Mouse (Mus musculus) kidney, postnatal 0 days (tissue): Measurements from ENCODE around the gene Nprl3. TPM values are rescaled to one million over a fixed set of nuclear protein-coding genes. Genes with fewer than 3 reads are reported as not detected.
A peak's percentile ranks its signal among the peaks of the same experiment; 100 is the strongest.

Experiments used
- ATAC-seq: fragments of 200-750 bp; cut with Nextera tagmentation; replicated peaks from 2 replicates; pipeline ENCODE4 v1.8.0; 2017; ENCODE audit warnings: low read depth, moderate number of reproducible peaks, moderate TSS enrichment, moderate library complexity; ENCODE audit not compliant: low FRiP score
- DNase-seq: peaks from one replicate; pipeline ENCODE4 v3.0.0-alpha.2; 2016; ENCODE audit warnings: low spot score
- H3K27ac ChIP-seq: fragments of 300-500 bp; sonication (generic); 2 replicates; pipeline ENCODE4 v1.5.1; 2014; ENCODE audit warnings: mild to moderate bottlenecking
- H3K27me3 ChIP-seq: fragments of 300-500 bp; sonication (generic); 2 replicates; pipeline ENCODE4 v1.6.1; 2014; ENCODE audit warnings: low read length, mixed read lengths; ENCODE audit not compliant: insufficient read depth
- H3K36me3 ChIP-seq: fragments of 300-500 bp; sonication (generic); 2 replicates; pipeline ENCODE4 v1.6.1; 2014; ENCODE audit warnings: low read length, mixed read lengths; ENCODE audit not compliant: insufficient read depth
- H3K4me1 ChIP-seq: fragments of 300-500 bp; sonication (generic); replicated peaks from 2 replicates; pipeline ENCODE4 v1.6.1; 2014; ENCODE audit warnings: antibody characterized with exemption, low read length, mixed read lengths; ENCODE audit not compliant: insufficient read depth
- H3K4me2 ChIP-seq: fragments of 300-500 bp; sonication (generic); 2 replicates; pipeline ENCODE4 v1.6.1; 2014; ENCODE audit warnings: mild to moderate bottlenecking, low read length, moderate library complexity, mixed read lengths
- H3K4me3 ChIP-seq: fragments of 300-500 bp; sonication (generic); replicated peaks from 2 replicates; pipeline ENCODE4 v1.5.1; 2014; ENCODE audit warnings: low read depth, low read length
- H3K9ac ChIP-seq: fragments of 300-500 bp; sonication (generic); 2 replicates; pipeline ENCODE4 v1.6.1; 2014; ENCODE audit warnings: low read depth, low read length
- H3K9me3 ChIP-seq: fragments of 300-500 bp; sonication (generic); replicated peaks from 2 replicates; pipeline ENCODE4 v1.6.1; 2016; ENCODE audit warnings: low read length, inconsistent platforms, mixed read lengths
- CTCF ChIP-seq: IDR thresholded peaks from 2 replicates; pipeline ENCODE4 v1.5.1; 2016; ENCODE audit warnings: antibody characterized with exemption, low read depth, mild to moderate bottlenecking, moderate library complexity
- WGBS: fragments of 180-500 bp; shearing (Covaris S2); extraction: QIAGEN DNeasy Blood & Tissue Kit; methylation state at CpG from one replicate; pipeline ENCODE4 v1.1.7; 2014; 5-methylcytosine and 5-hydroxymethylcytosine counted together
- polyA plus RNA-seq: library from polyadenylated mRNA; unstranded; fragments of >200 nt; fragmentation: Nextera tagmentation; extraction: Ambion mirVana; gene quantifications from 2 replicates; pipeline ENCODE4 v1.2.1, GENCODE M21; 2015

The Nprl3 gene
- polyA plus RNA-seq, 1 experiment from 2014 or later: 36.9 TPM

- Histone ChIP-seq H3K9me3 (no peaks in the 10 kb centered on the region), H3K4me1 (peaks cover 27% of the 10 kb centered on the region)
- 29% methylated on average over 1 of the region's 1 CpGs for WGBS
Observed at GRCm38 (mm10) chr11:32227041-32227440, 40.5 kb downstream of the Nprl3 start.

GRCm38 (mm10) chr11:32226124-32226871 is 41.2 kb downstream of the Nprl3 start, which contains the start of gene Mpg:
Gene Mpg (plus strand): TSS chr11:32226505.
- DNase-seq: peak; percentile 95
- ATAC-seq: peak; percentile 68
- Histone ChIP-seq H3K36me3 (0 out of 2 replicates have a peak, but pooled peaks cover 10% of the 10 kb centered on the region), H3K27ac (peak within 1 kb of the TSS; percentile 89), H3K4me2 (peak within 1 kb of the TSS; percentile 87), H3K9ac (peak within 1 kb of the TSS; percentile 88), H3K9me3 (no peaks in the 10 kb centered on the region), H3K27me3 (no peaks in the 10 kb centered on the region), H3K4me3 (peak within 1 kb of the TSS; percentile 71), H3K4me1 (peaks cover 27% of the 10 kb centered on the region)
- 3% methylated on average over 47 of the region's 47 CpGs for WGBS
- TF ChIP-seq CTCF: no peak

More at GRCm38 (mm10) chr11:32227041-32227440, 40.5 kb downstream of the Nprl3 start:
- H3K27me3 ChIP-seq: no peaks in the 10 kb centered on the region
- H3K4me3 ChIP-seq: peak overlapping the region; percentile 71
- no peak for ATAC-seq
- H3K36me3 ChIP-seq: peaks cover 17% of the 10 kb centered on the region; the same call in 1 of the 2 replicates
- peak overlapping the region; percentile 88 for H3K9ac ChIP-seq
- no peak for DNase-seq
- H3K27ac ChIP-seq: peak overlapping the region; percentile 89
- TF ChIP-seq CTCF: no peak
- peak overlapping the region; percentile 87 for H3K4me2 ChIP-seq

DNA sequence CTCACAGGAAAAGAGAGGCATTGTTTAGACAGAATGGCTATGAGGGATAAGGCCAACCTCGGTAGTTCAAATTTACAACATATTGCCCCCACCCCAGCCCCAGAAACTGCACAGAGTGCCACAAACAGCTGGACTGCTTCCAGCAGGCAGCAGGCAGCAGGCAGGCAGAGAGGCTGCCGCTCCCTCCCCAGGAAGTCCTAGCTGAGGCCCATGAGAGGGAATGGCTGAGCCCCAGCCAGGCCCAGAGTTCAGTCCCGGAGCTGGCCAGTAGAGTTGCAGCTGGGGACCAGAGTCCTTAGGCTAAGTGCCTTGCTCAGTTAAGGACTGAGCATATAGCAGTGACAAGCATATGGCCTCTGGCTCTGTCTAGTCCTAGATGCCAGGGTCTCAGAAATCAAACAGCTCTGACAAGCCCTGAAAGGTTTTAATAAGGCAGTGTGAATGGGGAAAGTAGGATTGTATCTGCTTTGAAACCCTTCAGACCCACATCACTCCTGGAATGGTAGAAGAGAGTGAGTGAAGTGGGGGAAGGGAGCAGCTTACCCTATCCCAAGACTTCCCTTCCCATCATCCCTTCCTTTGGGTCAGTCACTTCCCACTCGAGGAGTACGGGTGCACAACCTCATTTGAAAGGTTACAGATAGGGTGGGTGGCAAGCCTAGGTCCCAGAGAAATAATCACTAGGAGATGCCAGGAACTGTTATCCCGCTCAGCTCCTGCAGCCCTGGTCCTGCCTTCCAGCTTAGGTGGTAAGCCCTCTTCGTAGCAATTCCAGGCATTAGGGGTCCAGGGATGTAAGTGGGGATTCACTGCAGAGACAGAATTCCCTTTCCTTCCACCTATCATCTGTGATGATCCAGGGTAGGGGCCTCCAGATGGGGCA is 42.0 kb downstream of the Nprl3 start:
- H3K4me1 ChIP-seq: peaks cover 32% of the 10 kb centered on the region
- TF ChIP-seq CTCF: no peak
- H3K4me2 ChIP-seq: no peak overlapping the region

GRCm38 (mm10) chr11:32224468-32225139 is 42.9 kb downstream of the Nprl3 start:
- H3K36me3 ChIP-seq: no peaks in the 10 kb centered on the region
- H3K27me3 ChIP-seq: no peaks in the 10 kb centered on the region
- 18% methylated on average over 4 of the region's 4 CpGs for WGBS
- DNase-seq (peak; percentile 86), ATAC-seq (no peak)
- no peak overlapping the region for H3K4me3 ChIP-seq
- H3K9me3 ChIP-seq: no peaks in the 10 kb centered on the region
- H3K4me2 ChIP-seq: no peak overlapping the region
- no peak overlapping the region for H3K9ac ChIP-seq
- TF ChIP-seq CTCF: no peak
- H3K27ac ChIP-seq: peak overlapping the region; percentile 89
- peaks cover 37% of the 10 kb centered on the region for H3K4me1 ChIP-seq

More for the DNA sequence above, 42.0 kb downstream of the Nprl3 start:
- 0 out of 2 replicates have a peak, but pooled peaks cover 2% of the 10 kb centered on the region for H3K36me3 ChIP-seq
- H3K27me3 ChIP-seq: no peaks in the 10 kb centered on the region
- DNase-seq (peak; percentile 42), ATAC-seq (no peak)
- H3K9ac ChIP-seq: no peak overlapping the region
- 48% methylated on average over 7 of the region's 7 CpGs for WGBS
- H3K9me3 ChIP-seq: no peaks in the 10 kb centered on the region
- no peak overlapping the region for H3K4me3 ChIP-seq
- H3K27ac ChIP-seq: peak overlapping the region; percentile 89

DNA sequence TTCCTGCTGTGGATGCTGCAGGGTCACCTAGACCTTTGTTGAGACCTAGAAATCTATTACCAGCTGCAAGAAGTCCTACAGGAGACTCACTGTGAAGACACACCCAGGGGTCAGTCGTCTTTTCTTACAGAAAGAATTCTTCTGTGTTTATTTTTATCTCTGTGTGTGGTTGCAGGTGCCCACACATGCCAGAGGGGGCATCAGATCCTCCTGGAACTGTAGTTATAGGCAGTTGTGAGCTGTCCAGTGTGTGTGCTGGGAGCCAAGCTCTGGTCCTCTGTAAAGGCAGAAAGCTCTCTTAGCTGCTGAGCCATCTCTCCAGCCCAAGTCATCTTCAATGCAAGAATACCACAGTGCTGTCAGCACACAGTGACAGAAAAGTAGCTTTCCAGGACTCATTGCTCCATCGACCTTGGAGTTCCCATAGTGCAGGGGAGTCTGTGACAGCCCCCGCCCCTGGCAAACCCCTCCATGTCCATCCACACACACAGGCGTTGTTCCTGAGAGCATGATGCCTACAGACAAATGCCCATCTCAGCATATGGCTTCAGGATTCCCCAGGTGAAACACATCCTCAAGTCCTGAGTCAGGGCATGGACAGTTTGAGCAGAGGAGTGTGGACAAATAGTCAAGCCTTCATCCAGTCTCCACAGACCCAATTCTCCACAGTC is 44.1 kb downstream of the Nprl3 start:
- H3K27ac ChIP-seq: peak overlapping the region; percentile 95; the same call in 1 of the 2 replicates
- no peak overlapping the region for H3K9ac ChIP-seq
- no peak; the same call in 1 of the 2 replicates for TF ChIP-seq CTCF
- 0 out of 2 replicates have a peak, but pooled peaks cover 1% of the 10 kb centered on the region for H3K36me3 ChIP-seq
- no peak overlapping the region for H3K4me3 ChIP-seq
- peak overlapping the region; percentile 78; the same call in 1 of the 2 replicates for H3K4me2 ChIP-seq
- ATAC-seq: no peak
- H3K4me1 ChIP-seq: peaks cover 37% of the 10 kb centered on the region
- WGBS: 72% methylated on average over 4 of the region's 4 CpGs
- no peaks in the 10 kb centered on the region for H3K27me3 ChIP-seq
- no peaks in the 10 kb centered on the region for H3K9me3 ChIP-seq
- DNase-seq: no peak
